Mouse (Mus musculus): ENCODE results near the gene Igf2bp2.

Igf2bp2 gene

GRCm38 (mm10) chr16:22149076-22149475 is 14.0 kb downstream of the Igf2bp2 start:
- DNase-seq (ENCODE audit: low read depth, low spot score): no peak

- DNase-seq (ENCODE audit: low read depth, low spot score): no peak
Measured at GRCm38 (mm10) chr16:22147131-22147530, 16.0 kb downstream of the Igf2bp2 start.

- DNase-seq (ENCODE audit: low read depth, low spot score): no peak
Measured at GRCm38 (mm10) chr16:22146071-22146470, 17.0 kb downstream of the Igf2bp2 start.

- DNase-seq (ENCODE audit: low read depth, low spot score): no peak
Measured at GRCm38 (mm10) chr16:22144490-22144889, 18.6 kb downstream of the Igf2bp2 start.

GRCm38 (mm10) chr16:22140861-22141260 is 22.2 kb downstream of the Igf2bp2 start:
- no peak for DNase-seq (ENCODE audit: low read depth, low spot score)

- DNase-seq (ENCODE audit: low read depth, low spot score): no peak
Measured at GRCm38 (mm10) chr16:22139821-22140220, 23.3 kb downstream of the Igf2bp2 start.

GRCm38 (mm10) chr16:22136198-22136597 is 26.9 kb downstream of the Igf2bp2 start:
- no peak for DNase-seq (ENCODE audit: low read depth, low spot score)

GRCm38 (mm10) chr16:22131321-22131720 is 31.8 kb downstream of the Igf2bp2 start:
- DNase-seq (ENCODE audit: low read depth, low spot score): no peak

- DNase-seq (ENCODE audit: low read depth, low spot score): no peak
Measured at GRCm38 (mm10) chr16:22129511-22129910, 33.6 kb downstream of the Igf2bp2 start.

GRCm38 (mm10) chr16:22128595-22128994 is 34.5 kb downstream of the Igf2bp2 start:
- DNase-seq (ENCODE audit: low read depth, low spot score): no peak

- DNase-seq (ENCODE audit: low read depth, low spot score): no peak
Measured at GRCm38 (mm10) chr16:22127806-22128205, 35.3 kb downstream of the Igf2bp2 start.

- DNase-seq (ENCODE audit: low read depth, low spot score): no peak
Measured at GRCm38 (mm10) chr16:22126936-22127335, 36.2 kb downstream of the Igf2bp2 start.

- DNase-seq (ENCODE audit: low read depth, low spot score): no peak
Measured at GRCm38 (mm10) chr16:22124325-22124918, 38.7 kb downstream of the Igf2bp2 start.

- DNase-seq (ENCODE audit: low read depth, low spot score): no peak
Measured at GRCm38 (mm10) chr16:22123658-22124057, 39.4 kb downstream of the Igf2bp2 start.

- DNase-seq (ENCODE audit: low read depth, low spot score): no peak
Measured at GRCm38 (mm10) chr16:22121109-22121508, 42.0 kb downstream of the Igf2bp2 start.

GRCm38 (mm10) chr16:22119524-22119923 is 43.6 kb downstream of the Igf2bp2 start:
- no peak for DNase-seq (ENCODE audit: low read depth, low spot score)

GRCm38 (mm10) chr16:22118716-22119501 is 44.2 kb downstream of the Igf2bp2 start:
- no peak for DNase-seq (ENCODE audit: low read depth, low spot score)

GRCm38 (mm10) chr16:22118151-22118550 is 44.9 kb downstream of the Igf2bp2 start:
- DNase-seq (ENCODE audit: low read depth, low spot score): no peak

GRCm38 (mm10) chr16:22116748-22117147 is 46.4 kb downstream of the Igf2bp2 start:
- DNase-seq (ENCODE audit: low read depth, low spot score): no peak

- DNase-seq (ENCODE audit: low read depth, low spot score): no peak
Measured at GRCm38 (mm10) chr16:22116058-22116457, 47.0 kb downstream of the Igf2bp2 start.

- no peak for DNase-seq (ENCODE audit: low read depth, low spot score)
Measured at GRCm38 (mm10) chr16:22110036-22110435, 53.1 kb downstream of the Igf2bp2 start.

GRCm38 (mm10) chr16:22109159-22109558 is 53.9 kb downstream of the Igf2bp2 start:
- DNase-seq (ENCODE audit: low read depth, low spot score): no peak

GRCm38 (mm10) chr16:22107897-22108516 is 55.1 kb downstream of the Igf2bp2 start:
- no peak for DNase-seq (ENCODE audit: low read depth, low spot score)
